Mouse (Mus musculus) lung, postnatal 0 days (tissue): ENCODE measurements at regions not wholly inside any gene's neighbourhood (a gene's known extent, or its start where the extent isn't known, plus 50 kb on each side); places are given as distances from the start of the nearest gene placed in this dataset.

Experiments used
- CTCF ChIP-seq: IDR thresholded peaks from 2 replicates; pipeline ENCODE4 v1.5.1; 2016; ENCODE audit warnings: antibody characterized with exemption, mild to moderate bottlenecking
- EP300 ChIP-seq: IDR thresholded peaks from 2 replicates; pipeline ENCODE4 v1.6.1; 2016; ENCODE audit warnings: antibody characterized with exemption, mild to moderate bottlenecking, control low read depth

- TF ChIP-seq CTCF (no peak), EP300 (no peak)
Observed at GRCm38 (mm10) chr9:47477889-47478288, 52.1 kb upstream of the Cadm1 start.
